Mouse (Mus musculus) megakaryocyte, adult 5-6 weeks (primary cell): ENCODE data around the gene Cyb5d1. TPM values are rescaled to one million over a fixed set of nuclear protein-coding genes. Genes with fewer than 3 reads are reported as not detected.

ENCODE experiments used
- ATAC-seq: 2 replicates; pipeline ENCODE4 v1.8.0; 2016; ENCODE audit warnings: mild to moderate bottlenecking, inconsistent platforms; ENCODE audit not compliant: poor library complexity, severe bottlenecking
- total RNA-seq, 2 experiments: library from RNA; stranded (forward) in 1 of 2; stranded (reverse) in 1 of 2; fragments of 153-499, 151-499 nt in 1 of 2; fragments of 221-1000, 200-1000 nt in 1 of 2; gene quantifications; 2 replicates each; pipeline versions ENCODE4 v1.2.3 to v1.2.4; 2015 to 2017

Gene Cyb5d1
- total RNA-seq, 2 experiments from 2014 or later: 15.3 to 28.1 TPM

DNA sequence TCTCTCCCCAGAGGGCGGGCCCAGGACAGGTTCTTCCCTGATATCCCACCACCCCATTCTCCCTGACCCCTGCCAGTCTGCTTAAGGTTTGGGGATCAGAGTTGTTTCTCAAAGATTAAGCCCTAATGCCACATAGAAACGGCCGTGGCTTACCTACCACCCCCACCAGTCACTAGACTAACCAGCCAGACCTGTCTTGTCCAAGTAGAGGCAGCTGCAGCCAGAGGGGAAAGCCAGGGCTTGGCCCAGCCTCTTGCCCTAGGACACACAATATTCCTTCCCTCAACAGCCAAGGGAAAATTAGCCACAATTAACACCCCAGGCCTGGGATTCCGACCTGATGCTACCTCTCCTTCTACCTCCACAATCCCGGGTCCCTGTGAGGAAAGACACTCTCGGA lies 29.7 kb downstream of the Cyb5d1 start:
- no peak for ATAC-seq

DNA sequence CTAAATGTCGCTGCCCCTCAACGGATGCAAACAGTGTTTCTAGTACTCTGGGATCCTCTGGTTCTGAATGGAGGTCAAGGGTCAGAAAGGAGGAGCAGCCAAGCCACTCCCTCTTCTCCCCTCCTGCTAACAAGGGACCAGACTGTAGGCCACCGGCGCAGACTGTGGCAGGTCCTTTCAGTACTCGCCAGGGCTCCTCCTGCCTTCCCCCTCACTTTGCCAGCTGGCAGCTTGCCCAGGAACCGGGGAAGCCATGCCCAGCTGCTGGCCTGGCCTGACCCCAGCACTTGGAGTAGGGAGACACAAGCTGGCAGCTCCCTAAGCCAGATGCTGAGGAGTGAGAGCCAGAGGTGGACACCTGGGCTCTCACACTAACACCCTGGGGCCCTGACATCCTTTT lies 30.5 kb downstream of the Cyb5d1 start:
- ATAC-seq: no peak

DNA sequence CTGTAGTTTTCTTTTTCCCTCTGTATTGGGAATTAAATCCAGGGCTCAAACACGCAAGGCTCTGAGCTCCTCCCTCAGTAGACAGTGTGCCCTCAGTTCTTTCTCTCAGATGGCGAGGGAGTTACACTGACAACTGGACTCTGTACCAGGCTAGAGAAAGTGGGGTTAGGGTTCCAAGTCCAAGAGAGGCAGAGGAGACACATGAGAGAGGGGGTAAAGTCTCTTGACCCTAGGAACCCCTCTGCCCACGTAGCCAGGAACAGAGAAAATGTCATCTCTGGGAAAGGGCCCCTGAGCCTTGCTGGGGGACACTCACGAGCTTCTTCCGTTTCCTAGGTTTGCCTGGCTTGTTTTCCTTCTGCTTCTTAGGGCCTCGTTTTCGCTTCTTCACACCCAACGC lies 31.1 kb downstream of the Cyb5d1 start:
- no peak for ATAC-seq

DNA sequence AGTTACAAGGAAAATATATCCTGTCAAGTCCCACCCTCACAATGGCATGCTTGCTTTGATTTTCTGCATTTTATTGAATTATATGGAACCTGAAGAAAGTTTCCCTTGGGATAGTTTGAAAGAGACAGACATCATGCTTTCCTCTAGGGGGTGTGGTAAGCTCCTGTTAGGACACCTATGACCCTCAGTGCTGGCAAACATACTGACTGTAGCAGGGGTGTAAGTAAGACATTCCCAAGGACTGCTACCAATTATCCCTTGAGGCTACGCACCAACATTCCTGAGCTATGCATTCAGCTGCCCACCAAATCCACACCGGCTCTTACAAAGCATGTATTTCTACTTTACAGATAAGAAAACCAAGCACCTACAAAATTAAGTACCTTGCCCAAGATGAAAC lies 33.0 kb downstream of the Cyb5d1 start:
- no peak for ATAC-seq

DNA sequence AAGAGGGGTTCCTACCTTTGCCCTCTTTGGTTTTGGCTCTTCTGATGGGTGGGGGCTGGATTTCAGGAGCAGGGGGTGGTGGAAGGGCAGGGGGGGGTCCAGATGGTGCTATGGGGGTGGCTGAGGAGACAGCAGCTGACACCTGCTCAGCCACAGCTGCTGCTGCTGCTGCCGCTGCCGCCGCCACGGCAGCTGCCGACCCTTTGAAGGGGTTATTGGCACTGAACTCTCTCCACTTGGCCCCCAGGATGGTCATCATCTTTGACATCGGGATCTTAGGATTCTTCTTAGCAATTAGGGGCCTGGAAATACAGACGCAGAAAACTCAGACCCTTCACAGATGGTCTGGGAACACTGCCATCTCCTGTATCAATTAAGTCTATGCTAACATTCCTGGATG lies 33.4 kb downstream of the Cyb5d1 start:
- ATAC-seq: no peak

DNA sequence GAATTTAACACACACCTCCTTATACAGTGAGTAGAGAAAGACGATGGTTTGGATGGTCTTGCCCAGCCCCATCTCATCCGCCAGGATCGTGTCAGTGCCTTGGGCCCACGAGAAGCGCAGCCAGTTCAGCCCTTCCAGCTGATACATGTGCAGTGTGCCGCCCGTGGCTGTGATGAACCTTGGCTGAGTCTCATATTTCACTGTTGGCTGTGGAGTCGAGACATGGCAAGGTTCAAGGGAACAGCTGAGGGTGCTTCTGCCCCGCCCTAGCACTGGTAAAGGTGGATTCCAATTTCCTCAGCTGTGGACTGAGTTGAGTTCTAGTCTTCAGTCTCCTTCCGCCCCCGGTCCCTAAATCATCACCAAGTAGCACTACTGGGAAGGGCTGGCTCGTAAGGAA lies 37.7 kb downstream of the Cyb5d1 start:
- ATAC-seq: no peak

DNA sequence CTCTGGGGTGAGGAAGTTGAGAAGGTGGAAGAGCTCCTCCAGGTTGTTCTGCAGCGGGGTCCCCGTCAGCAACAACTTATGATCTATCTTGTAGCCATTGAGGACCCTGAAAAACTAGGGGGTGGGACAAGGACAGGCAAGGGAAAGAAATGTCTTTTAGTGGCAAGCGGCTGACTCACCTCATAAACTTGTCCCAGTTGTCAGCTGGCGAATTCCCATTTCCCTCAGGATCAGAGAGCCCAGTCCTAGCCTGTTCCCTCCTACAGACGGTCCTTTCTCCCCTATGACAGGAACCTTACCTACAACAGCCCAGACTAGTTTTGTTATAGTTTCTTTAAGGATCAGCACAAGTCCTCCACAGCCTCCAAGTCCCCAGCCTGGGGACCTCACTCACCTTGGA lies 38.9 kb downstream of the Cyb5d1 start:
- ATAC-seq: no peak

DNA sequence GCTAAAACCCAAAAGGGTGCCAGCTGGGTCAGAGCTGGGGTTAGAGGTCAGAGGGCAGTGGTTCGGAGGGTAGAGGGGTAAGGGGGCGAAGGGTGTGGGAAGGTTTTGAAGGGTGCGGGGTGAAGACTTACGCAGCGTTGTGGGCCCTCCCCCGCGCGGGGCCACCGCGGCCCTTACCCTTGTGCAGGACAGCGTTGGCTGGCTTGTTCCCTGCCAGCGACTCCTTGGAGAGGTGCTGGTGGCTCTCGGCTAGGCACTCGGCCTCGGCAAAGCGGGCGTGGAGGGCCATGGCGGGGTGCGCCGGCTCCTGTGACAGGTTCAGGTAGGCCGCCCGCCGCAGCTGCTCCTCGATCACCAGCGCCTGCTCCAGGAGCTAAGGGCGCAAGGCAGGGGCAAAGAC lies 49.0 kb downstream of the Cyb5d1 start:
- ATAC-seq: no peak

Other genes with a start within 250 kb of the Cyb5d1 start
- gene Alox12b, start 238.6 kb downstream of the Cyb5d1 start, total RNA-seq (2015): not detected in 2 replicates
- gene Alox12b, start 238.6 kb downstream of the Cyb5d1 start, total RNA-seq (2017): not detected in 2 replicates
- 1.3 and 1.5 TPM in 2 replicates for gene Alox8, start 197.8 kb downstream of the Cyb5d1 start, total RNA-seq (2015)
- 1.8 and 2.0 TPM in 2 replicates for gene Alox8, start 197.8 kb downstream of the Cyb5d1 start, total RNA-seq (2017)
- gene Gucy2e, start 158.6 kb downstream of the Cyb5d1 start, total RNA-seq (2015): 0.16 TPM in 1 of 2 replicates, not detected in the other
- 0.07 and 0.33 TPM in 2 replicates for gene Gucy2e, start 158.6 kb downstream of the Cyb5d1 start, total RNA-seq (2017)
- gene Cntrob, start 71.9 kb downstream of the Cyb5d1 start, total RNA-seq (2015): 15.2 and 28.3 TPM in 2 replicates
- 10.4 and 13.8 TPM in 2 replicates for gene Cntrob, start 71.9 kb downstream of the Cyb5d1 start, total RNA-seq (2017)
- gene Trappc1, start 71.7 kb downstream of the Cyb5d1 start, total RNA-seq (2015): 219 and 269 TPM in 2 replicates
- gene Trappc1, start 71.7 kb downstream of the Cyb5d1 start, total RNA-seq (2017): 155 and 195 TPM in 2 replicates
- 0.59 and 1.3 TPM in 2 replicates for gene Kcnab3, start 69.4 kb downstream of the Cyb5d1 start, total RNA-seq (2015)
- gene Kcnab3, start 69.4 kb downstream of the Cyb5d1 start, total RNA-seq (2017): 0.40 and 1.7 TPM in 2 replicates
- 3.7 and 8.1 TPM in 2 replicates for gene Rnf227, start 55.2 kb downstream of the Cyb5d1 start, total RNA-seq (2015)
- gene Rnf227, start 55.2 kb downstream of the Cyb5d1 start, total RNA-seq (2017): 7.2 and 8.7 TPM in 2 replicates
- gene Chd3, start 26.2 kb downstream of the Cyb5d1 start, total RNA-seq (2015): 13.6 and 13.9 TPM in 2 replicates
- gene Chd3, start 26.2 kb downstream of the Cyb5d1 start, total RNA-seq (2017): 17.1 and 19.8 TPM in 2 replicates
- 90.6 and 105 TPM in 2 replicates for gene Naa38, start 144 bp downstream of the Cyb5d1 start, total RNA-seq (2015)
- 147 and 161 TPM in 2 replicates for gene Naa38, start 144 bp downstream of the Cyb5d1 start, total RNA-seq (2017)
- 0.14 TPM in 1 of 2 replicates, not detected in the other for gene Tmem88, start 2.6 kb upstream of the Cyb5d1 start, total RNA-seq (2015)
- gene Tmem88, start 2.6 kb upstream of the Cyb5d1 start, total RNA-seq (2017): 0.18 TPM in 1 of 2 replicates, not detected in the other
- gene Kdm6b, start 18.0 kb upstream of the Cyb5d1 start, total RNA-seq (2015): 27.1 and 29.0 TPM in 2 replicates
- gene Kdm6b, start 18.0 kb upstream of the Cyb5d1 start, total RNA-seq (2017): 5.0 and 6.7 TPM in 2 replicates
- gene Dnah2, start 153.5 kb upstream of the Cyb5d1 start, total RNA-seq (2015): 0.54 and 1.8 TPM in 2 replicates
- gene Dnah2, start 153.5 kb upstream of the Cyb5d1 start, total RNA-seq (2017): 2.1 and 8.0 TPM in 2 replicates
- gene Efnb3, start 164.6 kb upstream of the Cyb5d1 start, total RNA-seq (2015): 0.11 TPM in 1 of 2 replicates, not detected in the other
- gene Efnb3, start 164.6 kb upstream of the Cyb5d1 start, total RNA-seq (2017): 0.45 TPM in 1 of 2 replicates, not detected in the other
- 11.8 and 12.2 TPM in 2 replicates for gene Wrap53, start 184.6 kb upstream of the Cyb5d1 start, total RNA-seq (2015)
- gene Wrap53, start 184.6 kb upstream of the Cyb5d1 start, total RNA-seq (2017): 5.3 and 5.9 TPM in 2 replicates
- gene Trp53, start 184.7 kb upstream of the Cyb5d1 start, total RNA-seq (2015): 59.2 and 64.7 TPM in 2 replicates
- 21.8 and 28.3 TPM in 2 replicates for gene Trp53, start 184.7 kb upstream of the Cyb5d1 start, total RNA-seq (2017)
- 0.91 and 2.2 TPM in 2 replicates for gene Atp1b2, start 210.3 kb upstream of the Cyb5d1 start, total RNA-seq (2015)
- 0.26 and 0.45 TPM in 2 replicates for gene Atp1b2, start 210.3 kb upstream of the Cyb5d1 start, total RNA-seq (2017)
- gene Shbg, start 222.3 kb upstream of the Cyb5d1 start, total RNA-seq (2015): not detected in 2 replicates
- gene Shbg, start 222.3 kb upstream of the Cyb5d1 start, total RNA-seq (2017): not detected in 2 replicates
- not detected in 2 replicates for gene Sat2, start 226.4 kb upstream of the Cyb5d1 start, total RNA-seq (2015)
- not detected in 2 replicates for gene Sat2, start 226.4 kb upstream of the Cyb5d1 start, total RNA-seq (2017)
- 25.3 and 29.0 TPM in 2 replicates for gene Fxr2, start 237.4 kb upstream of the Cyb5d1 start, total RNA-seq (2015)
- 33.3 and 36.5 TPM in 2 replicates for gene Fxr2, start 237.4 kb upstream of the Cyb5d1 start, total RNA-seq (2017)